In genomic region chr6:87993790-87994571, GRCm38 (mm10) we compare ENCODE assay signal across 8 mouse cellular contexts. TPM values are rescaled to one million over a fixed set of nuclear protein-coding genes. Genes with fewer than 3 reads are reported as not detected.
A peak's percentile ranks its signal among the peaks of the same experiment; 100 is the strongest.
DNase-seq lines count a peak whose midpoint lies in the region; ATAC-seq and TF ChIP-seq lines count a peak whose summit lies in the region.

No protein-coding gene starts in this region.

- H3K27ac ChIP-seq in hindbrain, postnatal 0 days: peak overlapping the region; percentile 64
- peak overlapping the region; percentile 72 for H3K27ac ChIP-seq in liver, adult 2 months (replicated peaks; ENCODE audit: insufficient read depth, low read depth, low read length)
- H3K27ac ChIP-seq in olfactory bulb, adult 2 months (ENCODE audit: insufficient read depth, low read depth, low read length): peak overlapping the region; percentile 89

- H3K9ac ChIP-seq in hindbrain, postnatal 0 days (replicated peaks; ENCODE audit: low read length): 0 out of 2 replicates have a peak overlapping the region, but pooled peaks have one; percentile 25
- H3K9ac ChIP-seq in liver, adult 2 months (ENCODE audit: low read depth, low read length): no peak overlapping the region

- peak; percentile 85 for ATAC-seq in hindbrain, postnatal 0 days

- TF ChIP-seq POLR2A in liver, adult 2 months (IDR thresholded peaks at IDR 0.05; ENCODE audit: extremely low read depth, insufficient read depth, low read length): no peak
- 0 out of 2 replicates have a peak, but pooled peaks have one; percentile 16 for TF ChIP-seq POLR2A in olfactory bulb, adult 2 months (IDR thresholded peaks at IDR 0.05; ENCODE audit: insufficient read depth, low read depth, low read length)

- TF ChIP-seq CTCF in hindbrain, postnatal 0 days (IDR thresholded peaks at IDR 0.05; ENCODE audit: low read depth): no peak
- TF ChIP-seq CTCF in liver, adult 2 months (IDR thresholded peaks at IDR 0.05; ENCODE audit: low read depth, low read length): no peak
- no peak for TF ChIP-seq CTCF in olfactory bulb, adult 2 months (IDR thresholded peaks at IDR 0.05; ENCODE audit: insufficient read depth, low read depth, low read length)

- H3K4me3 ChIP-seq in hindbrain, postnatal 0 days (ENCODE audit: low read length): peak overlapping the region; percentile 8; the same call in 1 of the 2 replicates
- no peak overlapping the region for H3K4me3 ChIP-seq in liver, adult 2 months (ENCODE audit: insufficient read depth, low read depth, low read length)
- H3K4me3 ChIP-seq in olfactory bulb, adult 2 months (ENCODE audit: insufficient read depth, low read depth, low read length): peak overlapping the region; percentile 30

- no peaks in the 10 kb centered on the region for H3K79me2 ChIP-seq in liver, adult 2 months (ENCODE audit: control insufficient read depth, insufficient read depth, low read length)

- H3K27me3 ChIP-seq in hindbrain, postnatal 0 days (ENCODE audit: insufficient read depth, low read length): no peaks in the 10 kb centered on the region
- H3K27me3 ChIP-seq in liver, adult 2 months (ENCODE audit: control insufficient read depth, insufficient read depth, low read length): no peaks in the 10 kb centered on the region

- peak; percentile 64 to 73 for DNase-seq in cerebellum, postnatal 10 days
- no peak for DNase-seq in cerebellum, adult 9-10 months
- peak; percentile 36 for DNase-seq in thymus, postnatal 14 days
- no peak for DNase-seq in thymus, adult 18-20 months
- DNase-seq in hindbrain, postnatal 0 days (ENCODE audit: low spot score): peak; percentile 79
- no peak for DNase-seq in liver, adult 2 months (ENCODE audit: extremely low read depth, low read depth, low spot score)
- no peak for DNase-seq in spleen, postnatal 36 days (ENCODE audit: low spot score in 2 of 2)

- H3K4me1 ChIP-seq in hindbrain, postnatal 0 days (ENCODE audit: insufficient read depth, low read length): peaks cover 9% of the 10 kb centered on the region; the same call in 1 of the 2 replicates
- peaks cover 13% of the 10 kb centered on the region for H3K4me1 ChIP-seq in liver, adult 2 months (ENCODE audit: control insufficient read depth, insufficient read depth, low read length)
- H3K4me1 ChIP-seq in olfactory bulb, adult 2 months (ENCODE audit: control insufficient read depth, insufficient read depth, low read length): peaks cover 18% of the 10 kb centered on the region

- no peaks in the 10 kb centered on the region for H3K9me3 ChIP-seq in hindbrain, postnatal 0 days (ENCODE audit: low read length)

- peaks cover 9% of the 10 kb centered on the region for H3K36me3 ChIP-seq in hindbrain, postnatal 0 days (ENCODE audit: insufficient read depth, low read length)
- 0 out of 2 replicates have a peak, but pooled peaks cover 1% of the 10 kb centered on the region for H3K36me3 ChIP-seq in liver, adult 2 months (ENCODE audit: control insufficient read depth, insufficient read depth, low read length)

- H3K4me2 ChIP-seq in hindbrain, postnatal 0 days (ENCODE audit: low read depth, low read length): peak overlapping the region; percentile 49

- WGBS in hindbrain, postnatal 0 days: 6% methylated on average over 18 of the region's 18 CpGs
- WGBS in liver, adult 2 months: 21% methylated on average over 18 of the region's 18 CpGs
- WGBS in olfactory bulb, adult 2 months: 6% methylated on average over 18 of the region's 18 CpGs

RNA-seq across cellular contexts. Expression of gene H1fx, which starts 12.5 kb away (rescaled TPM):
- 21.9 and 58.5 TPM in 2 replicates for total RNA-seq in hindbrain, postnatal 0 days (2014; rRNA removed)
- 56.3 and 61.3 TPM in 2 replicates for polyA plus RNA-seq in hindbrain, postnatal 0 days (2015; fragmentation: Nextera tagmentation; extraction: Ambion mirVana)
- 0.13 TPM in 1 of 2 replicates, not detected in the other for total RNA-seq in liver, adult 2 months (2014; rRNA removed)
- polyA plus RNA-seq in liver, adult 2 months (2012; rRNA removed): 0.11 and 0.52 TPM in 2 replicates
- polyA plus RNA-seq in olfactory bulb, adult 2 months (2012; ENCODE audit: insufficient read depth, insufficient read length, low replicate concordance, missing spikeins): not detected in 2 replicates

RNA-seq across cellular contexts. Expression of gene Rab7, which starts 51.1 kb away (rescaled TPM):
- 88.3 and 90.0 TPM in 2 replicates for total RNA-seq in hindbrain, postnatal 0 days (2014; rRNA removed)
- 325 and 345 TPM in 2 replicates for polyA plus RNA-seq in hindbrain, postnatal 0 days (2015; fragmentation: Nextera tagmentation; extraction: Ambion mirVana)
- 69.7 and 80.9 TPM in 2 replicates for total RNA-seq in liver, adult 2 months (2014; rRNA removed)
- 134 and 145 TPM in 2 replicates for polyA plus RNA-seq in liver, adult 2 months (2012; rRNA removed)
- polyA plus RNA-seq in olfactory bulb, adult 2 months (2012; ENCODE audit: insufficient read depth, insufficient read length, low replicate concordance, missing spikeins): 304 TPM in 1 of 2 replicates, not detected in the other

Comparison
In these comparisons a context has a peak if more than half of its experiments do, and no peak if none do; other contexts are left out.
1. DNase-seq: peak in cerebellum, postnatal 10 days (2 of 2), thymus, postnatal 14 days (single experiment) and hindbrain, postnatal 0 days (single experiment); none in cerebellum, adult 9-10 months (single experiment), thymus, adult 18-20 months (0 of 2), liver, adult 2 months (single experiment) and spleen, postnatal 36 days (0 of 2).
2. RNA of gene H1fx, which starts 12.5 kb away (polyA plus RNA-seq): 56.3 to 61.3 TPM in hindbrain, postnatal 0 days; 0.11 to 0.52 TPM in liver, adult 2 months and not detected in olfactory bulb, adult 2 months; every median in the first group is over 10 times any median in the second.
3. Peak in every context shown above with its lines, with median percentiles within 50 percentile points of each other: H3K27ac ChIP-seq.